Mouse (Mus musculus): ENCODE measurements around the gene Dnah5.
A peak's percentile ranks its signal among the peaks of the same experiment; 100 is the strongest.
"Not testable (repeated sequence)": the region's sequence is repeated elsewhere in the genome, so short reads cannot be mapped to it uniquely, and the experiment has no call there.

Dnah5 gene

DNA sequence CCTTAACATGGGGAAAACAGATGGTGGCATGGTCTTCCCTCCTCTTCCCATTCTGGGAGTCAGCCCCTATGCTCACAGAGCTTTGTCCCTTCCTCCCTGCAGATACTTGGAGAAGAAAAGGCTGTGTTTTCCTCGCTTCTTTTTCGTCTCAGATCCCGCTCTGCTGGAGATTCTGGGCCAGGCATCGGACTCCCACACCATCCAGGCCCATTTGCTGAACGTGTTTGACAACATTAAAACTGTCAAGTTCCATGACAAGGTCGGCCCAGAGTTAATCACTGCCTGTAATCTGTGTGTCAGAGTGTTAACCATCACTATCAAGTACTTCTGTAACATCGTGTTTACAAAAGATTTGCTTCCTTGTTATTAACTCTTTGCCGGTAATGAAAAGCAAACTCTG lies 103.6 kb downstream of the Dnah5 start:
- no peak for DNase-seq (ENCODE audit: low spot score in 2 of 2)

DNA sequence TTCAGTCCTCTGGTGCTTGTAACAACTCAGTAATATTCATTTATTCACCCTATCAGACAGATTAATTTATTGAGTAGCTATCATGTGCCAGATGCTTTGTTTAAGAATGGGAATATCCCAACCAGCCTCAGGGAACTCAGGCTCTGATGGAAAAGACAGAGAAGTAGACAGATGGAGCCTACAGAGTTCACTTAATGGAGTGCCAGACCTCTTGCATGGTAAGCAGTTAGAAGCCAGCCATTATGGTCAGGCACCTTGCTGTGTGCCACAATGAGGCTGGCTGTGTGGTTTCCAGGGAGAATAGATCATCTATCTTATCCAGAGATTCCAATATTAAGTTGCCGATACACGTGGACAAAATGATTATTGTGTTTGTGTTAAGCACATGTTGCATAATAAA lies 104.3 kb downstream of the Dnah5 start:
- no peak for DNase-seq (ENCODE audit: low spot score in 2 of 2)

DNA sequence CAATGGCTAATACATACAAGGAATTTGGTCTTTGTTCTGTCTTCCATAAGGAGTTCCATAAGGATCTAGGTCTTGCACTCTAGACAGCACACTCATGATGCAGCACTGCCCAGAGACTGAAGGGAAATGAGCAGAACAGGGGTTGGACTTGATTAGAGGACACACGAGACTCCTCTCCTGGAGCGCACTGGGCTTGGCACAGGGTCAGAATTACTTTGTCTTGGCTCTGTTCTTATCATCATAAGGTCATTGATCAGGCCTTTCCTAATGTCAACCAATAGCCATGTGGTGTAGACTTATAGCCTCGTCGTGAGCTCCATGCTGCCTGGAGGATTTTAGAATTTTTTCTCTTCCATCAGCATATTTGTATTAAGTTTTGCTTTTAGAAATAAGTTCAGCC lies 107.0 kb downstream of the Dnah5 start:
- no peak for DNase-seq (ENCODE audit: low spot score in 2 of 2)

DNA sequence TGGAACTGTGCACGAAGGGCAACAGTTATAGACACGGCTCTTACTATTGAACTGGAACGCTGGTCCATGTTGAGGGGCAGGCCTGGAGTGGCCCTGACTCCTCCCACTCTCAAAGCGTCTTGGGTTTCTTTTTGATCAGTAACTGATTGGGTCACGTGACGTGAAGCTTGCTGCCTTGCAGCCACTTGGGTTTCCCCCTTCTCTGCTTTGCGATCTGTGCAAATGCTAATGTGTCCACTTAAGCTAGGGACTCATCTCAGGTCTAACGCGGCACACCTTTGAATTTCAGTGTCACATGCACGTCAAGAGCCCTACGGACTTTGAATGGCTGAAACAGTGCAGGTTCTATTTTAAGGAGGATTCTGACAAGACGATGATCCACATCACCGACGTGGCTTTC lies 109.9 kb downstream of the Dnah5 start:
- DNase-seq (ENCODE audit: low spot score in 2 of 2) = no peak

DNA sequence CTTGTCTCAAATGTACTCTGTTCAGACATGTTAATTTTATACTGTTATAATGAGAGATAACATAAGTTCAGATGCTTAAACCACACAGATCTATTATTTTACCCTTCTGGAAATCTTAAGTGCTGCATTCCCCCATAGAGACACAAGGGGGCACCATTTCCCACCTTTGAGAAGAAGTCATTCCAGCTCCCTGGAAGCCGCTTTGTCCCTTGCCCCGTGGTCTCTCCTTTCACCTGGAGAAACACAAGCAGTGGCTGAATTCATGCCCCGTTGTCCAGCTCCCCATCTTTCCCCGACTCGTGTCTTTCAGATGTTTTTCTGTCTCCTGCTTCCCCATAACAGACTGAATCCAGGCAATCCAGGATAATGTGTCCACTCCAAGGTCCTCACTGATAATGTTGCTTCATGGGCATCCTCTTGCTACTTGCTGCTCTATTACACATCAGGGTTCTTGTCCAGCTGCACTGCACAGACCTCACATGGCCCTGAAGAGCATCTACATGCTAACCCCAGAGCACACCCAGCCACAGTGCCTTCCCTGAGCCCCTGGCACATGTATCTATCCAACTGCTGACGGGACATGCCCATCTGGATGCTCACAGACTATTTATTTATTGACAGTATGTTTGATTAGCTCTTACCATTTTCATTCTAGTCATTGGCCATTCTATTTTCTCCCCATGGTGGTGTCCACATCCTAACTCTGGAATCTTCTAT lies 112.4 kb downstream of the Dnah5 start:
- DNase-seq (ENCODE audit: low spot score in 2 of 2) = peak; percentile 38 to 63

DNA sequence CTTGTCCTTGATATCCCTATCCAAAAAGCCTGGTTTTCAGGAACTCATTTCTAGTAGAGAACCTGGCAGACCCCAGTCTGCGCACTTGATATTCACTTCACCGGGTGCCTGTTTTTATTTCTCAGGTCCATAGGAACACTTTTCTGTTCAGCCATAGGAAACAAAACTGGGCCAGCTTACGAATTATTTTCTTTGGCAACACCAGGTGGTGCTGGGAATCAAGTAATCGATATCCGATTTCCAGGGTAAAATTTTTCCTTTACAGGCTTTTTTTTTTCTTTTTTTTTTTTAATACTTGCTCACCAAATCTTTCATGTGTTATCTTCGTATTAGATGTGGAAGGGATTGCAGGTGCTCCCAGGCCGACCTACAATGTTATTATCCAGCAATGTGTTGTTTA lies 119.0 kb downstream of the Dnah5 start:
- DNase-seq (ENCODE audit: low spot score in 2 of 2) = no peak

DNA sequence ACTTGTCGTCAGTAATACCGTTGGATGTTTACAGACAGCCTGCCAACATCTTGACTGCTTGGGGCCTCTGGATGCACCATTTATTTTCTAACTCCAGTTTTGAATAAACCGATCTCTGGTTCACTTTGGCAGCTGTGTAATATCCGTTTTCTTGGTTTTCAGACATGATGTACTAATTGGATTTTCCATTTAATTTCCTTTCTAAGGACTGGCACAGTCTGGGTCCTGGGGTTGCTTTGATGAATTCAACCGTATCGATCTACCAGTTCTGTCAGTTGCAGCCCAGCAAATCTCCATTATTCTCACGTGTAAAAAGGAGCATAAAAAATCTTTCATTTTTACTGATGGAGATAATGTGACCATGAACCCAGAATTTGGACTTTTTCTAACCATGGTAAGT lies 123.4 kb downstream of the Dnah5 start:
- no peak for DNase-seq (ENCODE audit: low spot score in 2 of 2)

DNA sequence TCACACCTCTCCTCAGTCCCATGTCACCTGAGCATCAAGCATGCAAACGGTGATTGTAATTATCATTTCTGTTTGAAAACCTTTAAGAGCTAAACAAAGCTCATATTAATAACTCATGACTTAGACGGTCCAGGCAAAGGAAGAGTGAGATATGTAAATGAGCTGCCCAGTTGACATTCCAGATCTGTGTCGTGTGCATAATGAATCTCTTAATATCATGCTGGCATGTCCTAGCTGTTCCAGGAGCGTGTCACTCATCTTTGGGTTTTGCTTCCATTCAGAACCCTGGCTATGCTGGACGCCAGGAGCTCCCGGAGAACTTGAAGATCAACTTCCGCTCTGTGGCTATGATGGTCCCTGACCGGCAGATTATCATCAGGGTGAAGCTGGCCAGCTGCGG lies 123.9 kb downstream of the Dnah5 start:
- no peak for DNase-seq (ENCODE audit: low spot score in 2 of 2)

DNA sequence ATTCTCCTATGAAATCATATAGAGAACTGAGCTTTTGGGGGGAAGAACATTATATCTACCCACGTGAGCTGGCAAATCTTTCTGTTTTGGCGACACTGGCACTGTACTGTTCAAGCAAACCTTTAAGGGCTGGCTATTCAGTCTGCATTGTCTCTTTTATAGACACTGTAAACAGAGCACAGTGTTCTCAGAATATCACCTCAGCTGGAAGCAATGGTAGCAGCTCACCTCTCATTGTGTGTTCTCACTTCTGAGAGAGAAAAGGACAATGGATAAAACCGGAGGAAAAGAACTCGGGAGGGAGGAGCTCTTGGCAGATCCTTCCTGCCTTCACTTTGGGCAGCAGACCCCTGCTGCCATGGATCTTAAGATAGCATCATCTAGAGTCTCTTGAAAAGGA lies 137.6 kb downstream of the Dnah5 start:
- DNase-seq (ENCODE audit: low spot score in 2 of 2) = no peak

DNA sequence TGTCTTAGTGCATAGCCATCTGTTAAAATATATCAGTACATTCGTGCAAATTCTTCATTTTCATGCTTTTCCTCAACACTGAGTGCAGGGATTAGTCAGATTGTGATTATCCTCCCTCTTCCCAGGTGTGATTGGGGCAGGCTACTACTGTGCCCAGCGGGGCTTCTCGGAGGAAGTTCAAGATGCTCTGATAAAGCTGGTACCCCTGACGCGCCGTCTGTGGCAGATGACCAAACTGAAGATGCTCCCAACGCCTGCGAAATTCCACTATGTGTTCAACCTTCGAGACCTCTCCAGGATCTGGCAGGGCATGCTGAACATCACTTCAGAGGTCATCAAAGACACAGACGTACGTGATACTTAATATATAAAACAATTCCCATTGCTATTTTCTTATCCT lies 164.0 kb downstream of the Dnah5 start:
- no peak for DNase-seq (ENCODE audit: low spot score in 2 of 2)

DNA sequence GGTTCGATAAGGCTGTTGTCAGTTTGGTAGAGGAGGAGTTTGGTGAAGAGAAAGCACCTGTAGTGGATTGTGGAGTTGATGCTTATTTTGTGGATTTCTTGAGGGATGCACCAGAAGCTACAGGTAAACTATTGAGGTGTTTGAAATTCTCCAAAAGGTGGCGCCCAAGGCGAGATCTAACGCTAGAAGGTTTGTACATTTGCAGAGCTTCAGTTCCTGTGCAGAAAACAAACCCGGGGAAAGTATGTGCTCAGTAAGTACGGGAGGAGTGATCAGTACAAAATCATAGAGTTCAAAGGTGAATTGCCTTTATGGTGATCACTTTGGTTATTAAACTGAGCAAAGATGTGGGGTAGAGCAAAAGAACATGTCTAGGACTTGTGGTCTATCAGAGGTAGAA lies 166.9 kb downstream of the Dnah5 start:
- DNase-seq (ENCODE audit: low spot score in 2 of 2) = no peak

DNA sequence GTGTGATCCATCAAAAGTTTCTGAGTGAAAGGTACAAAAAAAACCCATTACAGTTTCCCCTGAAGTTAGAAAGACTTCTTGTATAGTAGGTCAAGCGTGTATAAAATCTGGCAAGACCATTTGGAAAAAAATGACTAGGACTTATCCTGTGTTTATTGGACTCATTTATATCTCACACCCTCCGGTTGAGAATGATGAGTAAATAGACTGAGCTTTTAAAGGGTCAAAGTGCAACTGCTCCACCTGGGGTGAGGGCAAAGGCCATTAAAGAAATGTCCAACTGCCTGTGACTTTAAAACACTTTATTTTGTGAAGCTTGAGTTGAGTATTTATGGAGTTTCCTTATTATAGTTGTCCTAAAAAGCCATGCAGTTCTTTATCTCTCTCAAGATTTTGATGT lies 168.0 kb downstream of the Dnah5 start:
- no peak for DNase-seq (ENCODE audit: low spot score in 2 of 2)

DNA sequence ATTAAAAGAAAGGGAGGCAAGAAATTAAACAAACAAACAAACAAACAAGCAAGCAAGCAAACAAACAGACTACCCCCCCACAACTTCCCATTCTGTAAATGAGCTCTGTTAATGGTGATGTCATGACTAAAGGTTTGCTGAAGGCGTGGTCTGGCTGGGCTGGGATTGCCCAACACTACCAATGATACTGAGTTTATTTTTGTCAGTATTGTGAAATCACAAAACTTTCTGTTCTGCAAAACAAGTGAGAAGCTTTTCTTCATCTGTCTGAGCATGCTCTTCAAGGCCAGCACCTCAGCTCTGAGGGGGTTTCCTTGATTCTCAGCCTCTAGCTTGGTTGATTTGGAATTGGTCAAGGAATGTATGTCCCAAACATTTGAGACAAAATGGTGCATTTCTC lies 170.8 kb downstream of the Dnah5 start:
- DNase-seq (ENCODE audit: low spot score in 2 of 2) = no peak

DNA sequence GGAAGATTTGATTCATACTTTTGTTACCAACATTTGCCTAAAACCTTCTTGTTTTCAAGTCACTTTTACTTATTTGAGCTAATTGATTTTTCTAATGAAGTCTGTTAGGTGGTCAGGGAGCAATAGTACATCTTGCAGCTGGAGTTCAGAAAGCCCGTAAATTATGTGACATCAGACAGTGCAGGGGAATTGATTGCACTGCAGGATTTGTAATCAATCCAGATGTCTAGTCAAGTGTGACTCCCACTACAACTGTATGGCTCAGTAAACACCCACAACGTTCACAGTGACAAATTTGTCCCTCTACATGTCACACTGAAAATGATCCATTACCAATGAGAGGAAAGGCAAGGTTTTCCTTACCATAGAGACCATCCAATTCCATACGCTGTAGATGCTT lies 177.4 kb downstream of the Dnah5 start:
- DNase-seq (ENCODE audit: low spot score in 2 of 2) = no peak

DNA sequence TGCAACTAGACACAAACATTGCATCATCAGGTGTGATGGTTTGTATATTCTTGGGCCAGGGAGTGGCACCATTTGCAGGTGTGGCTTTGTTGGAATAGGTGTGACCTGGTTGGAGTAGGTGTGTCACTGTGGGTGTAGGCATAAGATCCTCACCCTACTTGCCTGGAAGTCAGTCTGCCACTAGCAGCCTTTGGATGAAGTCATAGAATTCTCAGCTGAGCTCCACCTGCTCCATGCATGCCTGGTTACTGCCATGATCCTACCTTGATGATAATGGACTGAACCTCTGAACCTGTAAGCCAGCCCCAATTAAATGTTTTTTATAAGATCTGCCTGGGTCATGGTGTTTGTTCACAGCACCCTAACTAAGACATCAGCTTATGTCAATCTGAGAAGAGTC lies 190.2 kb downstream of the Dnah5 start:
- not testable (repeated sequence) for DNase-seq (ENCODE audit: low spot score in 2 of 2)

DNA sequence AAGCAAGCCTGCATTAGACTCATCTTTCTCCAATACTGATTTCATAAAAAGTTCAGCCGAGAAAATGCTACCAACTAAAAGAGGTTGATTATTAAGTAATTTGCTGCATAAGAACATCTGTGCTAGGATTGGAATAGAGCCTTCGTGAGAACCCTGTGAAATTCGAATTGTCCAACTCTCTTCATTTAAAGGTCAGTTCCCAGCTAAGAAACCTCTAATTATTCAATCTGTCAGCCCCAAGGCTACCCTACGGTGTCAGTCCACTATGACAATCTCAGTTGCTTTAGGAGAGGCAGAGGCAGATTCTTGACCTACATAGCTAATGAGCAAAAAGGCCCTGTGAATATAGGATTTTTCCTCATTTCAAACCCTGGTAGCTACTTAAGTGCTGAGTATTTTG lies 191.9 kb downstream of the Dnah5 start:
- DNase-seq (ENCODE audit: low spot score in 2 of 2) = no peak

DNA sequence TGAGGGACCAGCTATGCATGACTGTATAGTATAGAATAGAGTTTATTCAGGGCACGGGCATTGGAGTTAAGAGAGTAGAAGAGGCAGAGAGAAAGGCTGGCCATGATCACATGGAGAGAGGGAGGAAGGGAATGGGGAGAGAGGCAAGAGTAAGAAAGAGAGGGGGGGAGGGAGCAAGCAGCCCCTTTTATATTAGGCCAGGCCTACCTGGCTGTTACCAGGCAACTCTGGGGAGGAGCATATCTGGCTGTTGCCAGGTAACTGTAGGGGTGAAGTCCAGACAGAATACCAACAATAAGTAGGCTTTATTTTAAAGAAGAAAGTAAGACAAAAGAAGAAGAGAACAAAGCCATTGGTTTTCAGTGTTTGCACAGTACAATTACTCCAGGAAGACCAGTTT lies 194.9 kb downstream of the Dnah5 start:
- no peak for DNase-seq (ENCODE audit: low spot score in 2 of 2)

DNA sequence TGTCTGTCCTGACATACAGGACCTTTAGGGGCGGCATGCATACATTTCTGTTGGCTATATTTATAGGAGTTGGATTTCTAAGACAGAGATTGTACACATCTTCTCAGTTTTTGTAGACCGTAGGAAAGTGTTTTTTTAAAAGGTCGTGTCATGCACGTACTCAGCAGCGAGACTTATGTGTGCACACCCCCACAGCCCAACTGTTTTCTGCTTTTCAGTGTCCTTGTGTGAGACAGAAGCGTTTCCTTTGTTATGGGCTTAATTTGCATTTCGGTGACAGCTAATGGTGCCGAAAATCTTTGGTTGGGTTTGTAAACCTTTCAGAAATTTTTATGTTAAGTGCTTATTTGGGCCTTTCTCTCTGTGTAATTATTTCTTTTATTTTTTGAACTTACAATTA lies 195.7 kb downstream of the Dnah5 start:
- no peak for DNase-seq (ENCODE audit: low spot score in 2 of 2)

DNA sequence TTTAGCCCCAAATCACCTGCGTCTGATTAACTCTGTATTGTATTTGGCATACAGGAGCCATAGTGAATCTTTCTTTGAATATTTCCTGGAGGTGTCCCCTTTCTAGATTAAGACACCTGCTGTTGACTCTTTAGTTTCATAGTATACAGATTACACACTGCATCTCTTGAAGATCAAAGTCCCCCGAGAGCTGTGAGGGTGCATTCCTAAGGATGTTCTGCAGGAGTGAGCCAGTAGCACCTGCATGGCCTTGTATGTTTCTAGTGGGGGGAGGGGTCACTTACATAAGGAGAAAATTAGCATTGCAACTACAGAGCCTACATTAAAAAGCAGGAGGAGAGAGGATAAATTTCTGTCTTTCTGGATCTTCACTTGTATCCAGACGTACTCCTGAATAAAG lies 201.1 kb downstream of the Dnah5 start:
- no peak for DNase-seq (ENCODE audit: low spot score in 2 of 2)

DNA sequence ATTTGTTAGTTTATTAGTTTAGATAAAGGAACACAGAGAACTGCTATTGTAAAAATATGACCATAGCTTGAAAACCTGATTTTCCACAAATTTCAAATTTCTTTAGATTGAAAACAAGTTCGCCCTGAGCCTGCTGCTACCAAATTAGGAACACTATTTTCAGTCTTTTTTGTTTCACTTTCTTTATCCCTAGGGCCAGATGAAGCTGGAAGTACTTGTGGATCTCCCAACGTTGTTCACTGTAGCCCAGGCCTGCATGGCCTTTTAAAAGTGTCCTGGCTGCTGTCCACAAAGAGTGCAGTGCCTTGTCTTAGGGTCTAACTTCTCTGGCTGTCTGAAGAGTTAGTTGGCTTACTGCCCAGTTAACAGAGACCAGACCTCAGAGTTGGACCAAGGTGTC lies 201.6 kb downstream of the Dnah5 start:
- DNase-seq (ENCODE audit: low spot score in 2 of 2) = no peak

DNA sequence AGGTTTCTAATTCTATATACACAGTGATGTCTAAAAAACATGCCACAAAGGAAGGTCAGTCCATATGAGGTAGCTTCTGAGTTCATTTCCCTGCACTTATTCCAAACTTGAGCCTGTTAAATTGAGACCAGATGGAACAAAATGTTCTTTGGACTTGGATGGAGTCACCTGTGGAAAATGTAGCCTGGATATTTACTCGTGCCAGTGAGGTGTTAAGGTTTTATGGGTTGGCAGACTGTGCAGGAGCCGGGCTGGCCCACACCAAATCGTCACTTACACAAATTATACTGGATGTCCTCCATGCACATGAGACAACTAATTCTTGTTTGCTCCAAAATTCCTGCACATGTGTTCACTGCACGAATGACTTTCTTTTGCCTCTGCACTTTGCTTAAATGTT lies 236.2 kb downstream of the Dnah5 start:
- DNase-seq (ENCODE audit: low spot score in 2 of 2) = no peak

DNA sequence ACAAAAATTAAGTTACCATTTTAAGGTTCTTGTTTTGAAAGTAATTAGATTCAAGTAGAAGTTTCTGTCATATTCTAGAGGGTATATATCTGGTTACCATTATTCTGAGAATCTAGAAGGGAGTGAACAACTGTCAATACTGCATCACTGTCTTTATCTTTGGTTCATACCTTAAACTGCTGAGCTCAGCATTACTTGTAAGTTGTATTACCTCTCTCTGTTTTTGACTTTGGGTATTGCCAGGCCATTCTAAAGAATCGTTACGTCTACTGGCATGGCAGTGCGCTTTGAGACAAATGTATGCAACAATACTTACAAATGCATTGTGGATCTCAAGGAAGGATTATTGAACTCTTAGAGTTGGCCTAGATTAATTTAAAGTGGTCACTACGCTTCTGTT lies 240.9 kb downstream of the Dnah5 start:
- DNase-seq (ENCODE audit: low spot score in 2 of 2) = no peak

DNA sequence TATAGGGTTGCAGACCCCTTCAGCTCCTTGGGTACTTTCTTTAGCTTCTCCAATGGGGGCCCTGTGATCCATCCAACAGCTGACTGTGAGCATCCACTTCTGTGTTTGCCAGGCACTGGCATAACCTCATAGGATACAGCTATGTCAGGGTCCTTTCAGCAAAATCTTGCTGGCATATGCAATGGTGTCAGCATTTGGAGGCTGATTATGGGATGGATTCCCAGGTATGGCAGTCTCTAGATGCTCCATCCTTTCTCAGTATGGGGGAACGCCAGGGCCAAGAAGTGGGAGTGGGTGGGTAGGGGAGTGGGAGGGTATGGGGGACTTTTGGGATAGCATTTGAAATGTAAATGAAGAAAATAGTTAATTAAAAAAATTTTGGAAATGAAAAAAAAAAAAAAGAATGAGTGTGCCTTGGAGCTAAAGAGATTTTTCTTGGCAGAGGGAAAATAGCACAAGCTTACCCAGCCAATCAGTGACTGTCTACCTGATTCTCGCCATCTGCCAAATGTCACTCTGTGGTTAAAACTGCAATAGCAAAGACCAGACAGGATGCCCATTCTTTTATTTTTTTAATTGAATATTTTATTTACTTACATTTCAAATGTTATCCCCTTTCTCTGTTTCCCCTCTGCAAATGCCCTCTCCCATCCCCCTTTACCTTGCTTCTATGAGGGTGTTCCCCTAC lies 257.7 kb downstream of the Dnah5 start:
- not testable (repeated sequence) for DNase-seq (ENCODE audit: low spot score in 2 of 2)

All from cerebellum, postnatal 4 days (tissue).